Mouse (Mus musculus): ENCODE data around the gene Srd5a1.
A peak's percentile ranks its signal among the peaks of the same experiment; 100 is the strongest.
"Not testable (repeated sequence)": the region's sequence is repeated elsewhere in the genome, so short reads cannot be mapped to it uniquely, and the experiment has no call there.

Srd5a1 gene

GRCm38 (mm10) chr13:69611398-69612174 is at the start of gene Srd5a1:
Gene Srd5a1 (minus strand): TSS chr13:69611442.
- peak; percentile 99 for DNase-seq

GRCm38 (mm10) chr13:69654508-69654907 is 43.3 kb upstream of the Srd5a1 start:
- DNase-seq = no peak

GRCm38 (mm10) chr13:69646481-69646880 is 35.2 kb upstream of the Srd5a1 start:
- no peak for DNase-seq

- no peak for DNase-seq
Measured at GRCm38 (mm10) chr13:69645694-69646423, 34.6 kb upstream of the Srd5a1 start.

GRCm38 (mm10) chr13:69644427-69645166 is 33.4 kb upstream of the Srd5a1 start:
- DNase-seq = no peak

GRCm38 (mm10) chr13:69643937-69644336 is 32.7 kb upstream of the Srd5a1 start:
- DNase-seq = no peak

- no peak for DNase-seq
Measured at GRCm38 (mm10) chr13:69642656-69643216, 31.5 kb upstream of the Srd5a1 start.

- DNase-seq = no peak
Measured at GRCm38 (mm10) chr13:69641017-69641416, 29.8 kb upstream of the Srd5a1 start.

- DNase-seq = no peak
Measured at GRCm38 (mm10) chr13:69640541-69640940, 29.3 kb upstream of the Srd5a1 start.

- DNase-seq = no peak
Measured at GRCm38 (mm10) chr13:69640126-69640525, 28.9 kb upstream of the Srd5a1 start.

- DNase-seq = no peak
Measured at GRCm38 (mm10) chr13:69639251-69639650, 28.0 kb upstream of the Srd5a1 start.

- DNase-seq = no peak
Measured at GRCm38 (mm10) chr13:69638108-69638626, 26.9 kb upstream of the Srd5a1 start.

- no peak for DNase-seq
Measured at GRCm38 (mm10) chr13:69637657-69638056, 26.4 kb upstream of the Srd5a1 start.

- DNase-seq = no peak
Measured at GRCm38 (mm10) chr13:69636816-69637215, 25.6 kb upstream of the Srd5a1 start.

- DNase-seq = no peak
Measured at GRCm38 (mm10) chr13:69636375-69636774, 25.1 kb upstream of the Srd5a1 start.

- DNase-seq = not testable (repeated sequence)
Measured at GRCm38 (mm10) chr13:69635836-69636235, 24.6 kb upstream of the Srd5a1 start.

GRCm38 (mm10) chr13:69633988-69634387 is 22.7 kb upstream of the Srd5a1 start:
- DNase-seq = no peak

GRCm38 (mm10) chr13:69633551-69633950 is 22.3 kb upstream of the Srd5a1 start:
- no peak for DNase-seq

- no peak for DNase-seq
Measured at GRCm38 (mm10) chr13:69631659-69632058, 20.4 kb upstream of the Srd5a1 start.

GRCm38 (mm10) chr13:69631111-69631510 is 19.9 kb upstream of the Srd5a1 start:
- DNase-seq = no peak

GRCm38 (mm10) chr13:69630576-69630975 is 19.3 kb upstream of the Srd5a1 start:
- DNase-seq = no peak

GRCm38 (mm10) chr13:69627941-69628340 is 16.7 kb upstream of the Srd5a1 start:
- no peak for DNase-seq

GRCm38 (mm10) chr13:69624510-69624909 is 13.3 kb upstream of the Srd5a1 start:
- DNase-seq = no peak

Data from liver (tissue).